Mouse (Mus musculus) left cerebral cortex, adult 11 months (tissue): ENCODE data around the gene Mpdu1.
"Not testable (repeated sequence)": the region's sequence is repeated elsewhere in the genome, so short reads cannot be mapped to it uniquely, and the experiment has no call there.

Experiments used
- DNase-seq: peaks from one replicate; pipeline ENCODE4 v3.0.0; 2022; ENCODE audit warnings: low spot score

Gene Mpdu1

GRCm38 (mm10) chr11:69621571-69622268, 40.7 kb downstream of the Mpdu1 start, which contains the start of gene Sat2:
Gene Sat2, plus strand, starts transcription at chr11:69622024.
- DNase-seq: no peak

GRCm38 (mm10) chr11:69620394-69621081, 41.9 kb downstream of the Mpdu1 start:
- no peak for DNase-seq

GRCm38 (mm10) chr11:69617805-69618204, 44.6 kb downstream of the Mpdu1 start, which contains the start of gene Shbg:
Gene Shbg, minus strand, starts transcription at chr11:69617905.
- no peak for DNase-seq

GRCm38 (mm10) chr11:69616781-69617180, 45.7 kb downstream of the Mpdu1 start:
- DNase-seq: no peak

GRCm38 (mm10) chr11:69614257-69614588, 48.2 kb downstream of the Mpdu1 start:
- DNase-seq: not testable (repeated sequence)

GRCm38 (mm10) chr11:69613553-69614256, 48.7 kb downstream of the Mpdu1 start:
- peak; percentile 61 for DNase-seq

- DNase-seq: no peak
These were observed 51.5 kb downstream of the Mpdu1 start for GRCm38 (mm10) chr11:69610899-69611298.

GRCm38 (mm10) chr11:69609416-69609815, 53.0 kb downstream of the Mpdu1 start:
- no peak for DNase-seq

GRCm38 (mm10) chr11:69608525-69608924, 53.9 kb downstream of the Mpdu1 start:
- no peak for DNase-seq

- no peak for DNase-seq
These were observed 55.6 kb downstream of the Mpdu1 start for GRCm38 (mm10) chr11:69606832-69607231.
